Mouse (Mus musculus) lung, embryonic 14.5 days (tissue): ENCODE results near the gene Prg3. TPM values are rescaled to one million over a fixed set of nuclear protein-coding genes. Genes with fewer than 3 reads are reported as not detected.
A peak's percentile ranks its signal among the peaks of the same experiment; 100 is the strongest.

Experiments used
- ATAC-seq: fragments of 200-750 bp; cut with Nextera tagmentation; 2 replicates; pipeline ENCODE4 v1.8.0; 2017; ENCODE audit warnings: mild to moderate bottlenecking, moderate TSS enrichment, moderate library complexity; ENCODE audit not compliant: insufficient read depth
- DNase-seq: peaks from one replicate; pipeline ENCODE4 v3.0.0-alpha.2; 2015
- H3K27ac ChIP-seq: fragments of 300-500 bp; sonication (generic); 2 replicates; pipeline ENCODE4 v1.5.1; 2014; ENCODE audit warnings: low read depth, mild to moderate bottlenecking, moderate library complexity
- H3K27me3 ChIP-seq: fragments of 300-500 bp; sonication (generic); 2 replicates; pipeline ENCODE4 v1.6.1; 2014; ENCODE audit warnings: low read length, control low read depth; ENCODE audit not compliant: insufficient read depth
- H3K36me3 ChIP-seq: fragments of 300-500 bp; sonication (generic); 2 replicates; pipeline ENCODE4 v1.6.1; 2014; ENCODE audit warnings: control low read depth; ENCODE audit not compliant: insufficient read depth
- H3K4me1 ChIP-seq: fragments of 300-500 bp; sonication (generic); 2 replicates; pipeline ENCODE4 v1.6.1; 2014; ENCODE audit warnings: antibody characterized with exemption, control low read depth; ENCODE audit not compliant: insufficient read depth
- H3K4me2 ChIP-seq: fragments of 300-500 bp; sonication (generic); 2 replicates; pipeline ENCODE4 v1.6.1; 2014; ENCODE audit warnings: mild to moderate bottlenecking
- H3K4me3 ChIP-seq: fragments of 300-500 bp; sonication (generic); 2 replicates; pipeline ENCODE4 v1.5.1; 2014; ENCODE audit warnings: low read depth, low read length
- H3K9ac ChIP-seq: fragments of 300-500 bp; sonication (generic); 2 replicates; pipeline ENCODE4 v1.6.1; 2014
- H3K9me3 ChIP-seq: fragments of 300-500 bp; sonication (generic); 2 replicates; pipeline ENCODE4 v1.6.1; 2016; ENCODE audit warnings: low read depth, low read length, control low read depth
- CTCF ChIP-seq: IDR thresholded peaks from 2 replicates; pipeline ENCODE4 v1.5.1; 2016; ENCODE audit warnings: antibody characterized with exemption, low read depth
- WGBS: fragments of 180-500 bp; shearing (Covaris S2); extraction: QIAGEN DNeasy Blood & Tissue Kit; methylation state at CpG from one replicate; pipeline ENCODE4 v1.1.7; 2014; 5-methylcytosine and 5-hydroxymethylcytosine counted together
- polyA plus RNA-seq: library from polyadenylated mRNA; unstranded; fragments of >200 nt; fragmentation: Nextera tagmentation; extraction: Ambion mirVana; gene quantifications from 2 replicates; pipeline ENCODE4 v1.2.1, GENCODE M21; 2014

Prg3 gene
- polyA plus RNA-seq, 1 experiment from 2014 or later = not detected

GRCm38 (mm10) chr2:84958588-84959264, 29.3 kb upstream of the Prg3 start:
- no peak overlapping the region for H3K4me3 ChIP-seq
- no peak for TF ChIP-seq CTCF
- ATAC-seq (no peak), DNase-seq (no peak)
- no peak overlapping the region for H3K27ac ChIP-seq
- no peaks in the 10 kb centered on the region for H3K4me1 ChIP-seq
- 89% methylated on average over 11 of the region's 11 CpGs for WGBS
- no peak overlapping the region for H3K9ac ChIP-seq
- no peak overlapping the region for H3K4me2 ChIP-seq
- peaks cover 49% of the 10 kb centered on the region for H3K36me3 ChIP-seq
- H3K9me3 ChIP-seq = no peaks in the 10 kb centered on the region
- H3K27me3 ChIP-seq = no peaks in the 10 kb centered on the region

GRCm38 (mm10) chr2:84961300-84961699, 26.7 kb upstream of the Prg3 start:
- WGBS = 53% methylated on average over 2 of the region's 2 CpGs
- DNase-seq (peak; percentile 38), ATAC-seq (no peak)
- Histone ChIP-seq H3K27ac (no peak overlapping the region; the same call in 1 of the 2 replicates), H3K4me3 (no peak overlapping the region), H3K9ac (no peak overlapping the region), H3K27me3 (no peaks in the 10 kb centered on the region), H3K36me3 (peaks cover 26% of the 10 kb centered on the region), H3K9me3 (no peaks in the 10 kb centered on the region), H3K4me2 (no peak overlapping the region), H3K4me1 (no peaks in the 10 kb centered on the region)
- no peak for TF ChIP-seq CTCF

GRCm38 (mm10) chr2:84961901-84962300, 26.1 kb upstream of the Prg3 start:
- H3K9me3 ChIP-seq = no peaks in the 10 kb centered on the region
- H3K36me3 ChIP-seq = peaks cover 20% of the 10 kb centered on the region
- WGBS = 75% methylated on average over 3 of the region's 3 CpGs
- no peaks in the 10 kb centered on the region for H3K27me3 ChIP-seq
- H3K9ac ChIP-seq = no peak overlapping the region
- no peak overlapping the region for H3K4me2 ChIP-seq
- ATAC-seq = no peak
- DNase-seq = no peak
- TF ChIP-seq CTCF = no peak
- no peak overlapping the region for H3K4me3 ChIP-seq
- no peak overlapping the region for H3K27ac ChIP-seq
- H3K4me1 ChIP-seq = no peaks in the 10 kb centered on the region

GRCm38 (mm10) chr2:84962906-84963507, 25.0 kb upstream of the Prg3 start:
- H3K9me3 ChIP-seq = no peaks in the 10 kb centered on the region
- no peak overlapping the region for H3K27ac ChIP-seq
- TF ChIP-seq CTCF = no peak
- H3K4me3 ChIP-seq = no peak overlapping the region
- H3K4me1 ChIP-seq = no peaks in the 10 kb centered on the region
- H3K4me2 ChIP-seq = no peak overlapping the region
- 31% methylated on average over 6 of the region's 6 CpGs for WGBS
- peaks cover 9% of the 10 kb centered on the region for H3K36me3 ChIP-seq
- H3K9ac ChIP-seq = no peak overlapping the region
- ATAC-seq (no peak), DNase-seq (no peak)
- H3K27me3 ChIP-seq = no peaks in the 10 kb centered on the region

- Histone ChIP-seq H3K4me2 (no peak overlapping the region), H3K4me1 (no peaks in the 10 kb centered on the region), H3K9ac (no peak overlapping the region), H3K27ac (no peak overlapping the region), H3K27me3 (no peaks in the 10 kb centered on the region), H3K9me3 (no peaks in the 10 kb centered on the region), H3K36me3 (no peaks in the 10 kb centered on the region), H3K4me3 (no peak overlapping the region)
- DNase-seq (no peak), ATAC-seq (no peak)
- 83% methylated on average over 7 of the region's 7 CpGs for WGBS
- no peak for TF ChIP-seq CTCF
Measured at GRCm38 (mm10) chr2:84964111-84964801, 23.8 kb upstream of the Prg3 start.

- DNase-seq (no peak), ATAC-seq (no peak)
- no peak overlapping the region for H3K27ac ChIP-seq
- TF ChIP-seq CTCF = no peak
- H3K36me3 ChIP-seq = no peaks in the 10 kb centered on the region
- no peak overlapping the region for H3K9ac ChIP-seq
- H3K27me3 ChIP-seq = no peaks in the 10 kb centered on the region
- 79% methylated on average over 5 of the region's 5 CpGs for WGBS
- no peaks in the 10 kb centered on the region for H3K4me1 ChIP-seq
- no peaks in the 10 kb centered on the region for H3K9me3 ChIP-seq
- no peak overlapping the region for H3K4me2 ChIP-seq
- H3K4me3 ChIP-seq = no peak overlapping the region
Measured at GRCm38 (mm10) chr2:84967318-84967991, 20.6 kb upstream of the Prg3 start.

- TF ChIP-seq CTCF = no peak
Measured at GRCm38 (mm10) chr2:84975580-84975979, 12.4 kb upstream of the Prg3 start.

More at GRCm38 (mm10) chr2:84975580-84975979, 12.4 kb upstream of the Prg3 start:
- no peak for ATAC-seq
- H3K9me3 ChIP-seq = no peaks in the 10 kb centered on the region
- no peaks in the 10 kb centered on the region for H3K27me3 ChIP-seq
- no peak overlapping the region for H3K4me3 ChIP-seq
- no peaks in the 10 kb centered on the region for H3K4me1 ChIP-seq
- no peak overlapping the region for H3K9ac ChIP-seq
- H3K4me2 ChIP-seq = no peak overlapping the region
- no peak overlapping the region for H3K27ac ChIP-seq
- WGBS = 86% methylated on average over 2 of the region's 2 CpGs
- no peaks in the 10 kb centered on the region for H3K36me3 ChIP-seq
- no peak for DNase-seq
